Mouse (Mus musculus) 3T3-L1 (cell line): Measurements from ENCODE around the gene 1700020D05Rik.
A peak's percentile ranks its signal among the peaks of the same experiment; 100 is the strongest.

Experiments used
- DNase-seq: peaks from one replicate; pipeline ENCODE4 v3.0.0-alpha.2; 2015; ENCODE audit warnings: low read depth, low spot score

The 1700020D05Rik gene

DNA sequence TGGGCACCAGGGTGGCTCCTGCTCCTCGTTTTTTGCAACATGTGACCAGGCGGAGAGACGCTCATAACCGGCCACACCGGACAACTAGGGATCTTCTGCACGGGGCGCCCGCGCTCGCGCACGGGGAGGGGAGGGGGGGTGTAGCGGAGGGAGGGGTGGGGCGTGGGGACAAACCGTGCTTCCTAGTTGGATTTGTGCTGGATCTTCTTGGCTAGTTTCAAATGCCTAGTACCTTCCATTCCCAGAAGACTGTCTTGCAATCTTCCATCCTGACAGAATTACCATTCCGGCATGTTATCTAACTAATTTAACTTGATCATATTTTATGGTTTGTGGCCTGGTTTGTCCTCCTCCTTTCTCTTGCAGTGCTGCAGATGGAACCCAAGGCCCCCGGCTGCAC lies at the start of gene 1700020D05Rik:
Gene 1700020D05Rik, minus strand, starts transcription at position 101 of the 400 bp plus-strand sequence.
- no peak for DNase-seq

DNA sequence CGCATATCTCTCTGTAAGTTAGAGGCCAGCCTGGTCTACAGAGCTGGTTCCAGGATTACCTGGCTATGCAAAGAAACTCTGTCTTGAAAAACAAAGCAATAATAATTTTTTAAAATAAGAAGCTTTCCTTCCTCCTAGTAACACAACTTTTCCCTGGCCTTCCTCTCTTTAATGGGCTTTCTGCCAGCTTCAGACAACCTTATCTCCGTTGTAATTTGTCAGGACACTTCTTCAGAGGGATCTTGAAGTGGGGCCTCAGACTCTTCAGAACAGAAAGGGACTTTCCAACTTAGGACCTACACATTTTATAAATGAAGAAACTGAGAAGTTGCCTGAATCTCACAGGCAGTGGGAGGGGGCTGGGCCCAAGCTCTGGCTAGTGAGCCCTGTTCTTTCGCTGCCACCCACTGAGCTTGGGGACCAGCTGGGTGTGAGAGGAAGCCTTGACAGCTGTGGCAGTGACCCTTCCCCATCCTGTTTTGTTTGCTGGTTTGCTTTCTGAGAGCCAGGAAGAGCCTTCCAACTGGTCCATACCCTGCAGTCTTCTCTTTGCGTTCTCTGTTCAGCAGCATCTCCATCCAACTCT lies 44.0 kb upstream of the 1700020D05Rik start:
- DNase-seq: no peak

DNA sequence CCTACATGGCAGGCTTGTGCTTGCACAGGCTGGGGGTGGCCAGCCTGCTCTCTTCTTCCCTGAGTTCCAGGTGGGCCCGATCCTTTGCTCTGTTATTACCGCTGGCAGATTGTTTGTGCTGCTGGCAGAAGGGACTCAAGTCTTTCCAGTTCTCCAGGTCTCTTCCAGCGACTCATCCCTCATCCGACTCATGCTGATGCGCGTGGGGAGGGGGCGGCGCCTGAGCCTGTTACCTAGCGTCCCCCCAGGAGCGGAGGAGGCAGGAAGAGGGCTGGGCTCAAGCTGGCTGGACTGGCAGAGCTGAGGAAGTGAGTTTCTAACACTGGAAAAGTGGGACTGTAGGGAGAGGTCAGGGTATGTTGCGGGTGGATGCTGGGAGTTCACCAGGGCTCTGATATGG lies 40.4 kb upstream of the 1700020D05Rik start:
- peak; percentile 63 for DNase-seq

DNA sequence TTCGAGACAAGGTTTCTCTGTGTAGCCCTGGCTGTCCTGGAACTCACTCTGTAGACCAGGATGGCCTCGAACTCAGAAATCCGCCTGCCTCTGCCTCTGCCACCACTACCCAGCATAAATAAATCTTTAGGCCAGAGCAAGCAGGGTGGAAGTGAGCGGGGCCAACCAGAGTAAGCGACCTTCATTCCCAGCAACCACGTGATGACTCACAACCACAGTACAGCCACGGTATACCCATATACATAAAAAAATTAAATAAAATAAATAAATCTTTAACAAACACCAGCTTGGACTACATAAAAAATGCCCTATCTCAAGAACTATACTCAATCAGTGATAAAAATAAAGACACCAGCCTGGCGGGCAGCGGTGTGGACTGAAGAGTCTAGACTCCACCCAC lies 39.8 kb upstream of the 1700020D05Rik start:
- peak; percentile 76 for DNase-seq

DNA sequence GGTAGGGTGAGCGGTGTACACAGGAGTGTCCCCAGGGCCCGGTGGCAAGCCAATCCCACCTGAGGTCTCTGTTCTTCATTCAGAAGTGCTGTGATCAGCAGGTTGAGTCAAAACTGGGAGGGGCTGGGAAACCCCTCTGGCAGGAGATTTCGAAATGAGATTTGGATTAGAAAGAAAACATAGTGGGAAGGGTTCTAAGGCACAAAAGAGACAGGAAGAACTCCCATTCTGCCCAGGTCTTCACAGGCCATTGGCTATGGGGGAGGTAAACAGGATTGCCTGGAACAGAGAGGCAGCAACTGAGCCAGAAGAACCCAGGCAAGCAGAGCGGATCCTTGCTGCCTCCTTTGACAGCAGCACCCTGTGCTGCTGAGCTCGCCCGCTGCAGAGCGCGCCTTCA lies 35.2 kb upstream of the 1700020D05Rik start:
- DNase-seq: no peak

DNA sequence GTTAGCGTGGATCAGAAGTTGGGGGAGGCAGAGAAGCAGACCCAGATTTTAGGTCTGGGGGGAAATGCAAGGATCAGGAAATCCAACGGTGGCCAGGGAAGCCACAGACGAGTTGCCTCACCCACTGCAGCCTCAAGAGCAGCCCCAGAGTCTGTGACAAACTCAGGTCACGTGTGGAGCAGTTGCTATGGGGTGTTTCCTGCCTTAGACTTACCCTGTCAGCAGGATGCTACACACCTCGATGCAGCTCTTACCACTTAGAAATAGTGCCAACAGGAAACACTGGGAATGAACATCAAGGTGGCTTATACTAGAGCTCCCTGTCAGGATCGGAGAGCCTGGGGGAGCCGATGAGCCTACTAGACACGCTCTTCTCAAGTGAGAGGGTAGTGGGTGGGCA lies 28.9 kb upstream of the 1700020D05Rik start:
- no peak for DNase-seq

DNA sequence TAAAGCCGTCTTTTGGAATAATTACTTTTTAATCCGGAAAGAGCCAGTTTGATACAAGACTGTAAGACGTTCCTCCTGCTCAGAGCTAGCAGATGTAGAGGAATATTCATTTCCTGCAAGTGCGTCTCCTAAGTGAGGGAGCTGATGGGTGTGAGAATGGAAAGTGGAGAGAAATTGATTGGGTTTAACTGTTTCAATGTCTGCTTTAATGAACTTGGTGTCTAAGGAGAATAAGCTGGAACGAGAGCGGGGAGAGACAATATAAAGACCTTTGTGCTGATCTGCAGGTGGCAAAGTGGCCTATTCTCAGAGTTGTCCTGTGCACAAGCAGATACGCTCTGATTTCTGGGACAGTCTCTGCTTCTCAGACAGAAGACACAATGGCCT lies 26.5 kb upstream of the 1700020D05Rik start:
- no peak for DNase-seq

DNA sequence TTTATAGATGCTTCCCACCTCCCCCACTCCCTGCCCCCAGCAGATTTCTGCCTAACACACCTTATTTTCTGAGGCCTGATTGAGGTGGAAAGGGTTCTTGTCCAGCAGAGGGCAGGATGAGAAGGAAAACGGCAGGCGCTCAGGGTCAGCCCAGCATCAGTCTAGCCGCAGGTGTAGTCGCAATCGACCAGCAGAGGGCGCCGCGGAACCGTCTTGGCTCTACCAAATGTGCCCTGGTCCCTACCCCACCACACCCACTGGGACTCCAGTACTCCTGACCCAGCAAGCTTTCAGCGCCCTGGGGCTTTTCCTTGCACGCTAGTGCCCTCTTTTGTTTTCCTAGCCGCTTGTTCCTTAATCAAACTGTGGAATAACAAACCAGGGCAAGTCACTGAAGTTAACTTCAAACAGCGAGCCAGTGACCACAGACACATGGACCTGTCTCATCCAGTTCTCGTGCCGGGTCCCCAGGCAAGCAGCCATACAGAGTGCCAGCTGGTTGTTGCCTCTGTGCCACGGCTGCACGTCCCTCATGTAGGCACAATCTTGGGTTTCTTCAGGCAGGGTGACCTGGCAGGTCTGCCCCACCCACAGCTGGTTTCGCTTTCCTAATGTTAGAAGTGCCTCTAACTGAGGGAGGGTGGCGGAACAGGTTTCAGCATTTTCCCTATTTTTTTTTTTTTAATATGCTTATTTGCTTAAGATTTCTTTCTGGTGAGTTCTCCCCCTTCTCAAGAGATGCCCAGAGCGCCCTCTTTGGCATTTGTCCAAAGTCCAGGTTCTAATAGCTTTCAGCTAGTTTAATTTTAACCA lies 25.9 kb upstream of the 1700020D05Rik start:
- DNase-seq: peak; percentile 99

DNA sequence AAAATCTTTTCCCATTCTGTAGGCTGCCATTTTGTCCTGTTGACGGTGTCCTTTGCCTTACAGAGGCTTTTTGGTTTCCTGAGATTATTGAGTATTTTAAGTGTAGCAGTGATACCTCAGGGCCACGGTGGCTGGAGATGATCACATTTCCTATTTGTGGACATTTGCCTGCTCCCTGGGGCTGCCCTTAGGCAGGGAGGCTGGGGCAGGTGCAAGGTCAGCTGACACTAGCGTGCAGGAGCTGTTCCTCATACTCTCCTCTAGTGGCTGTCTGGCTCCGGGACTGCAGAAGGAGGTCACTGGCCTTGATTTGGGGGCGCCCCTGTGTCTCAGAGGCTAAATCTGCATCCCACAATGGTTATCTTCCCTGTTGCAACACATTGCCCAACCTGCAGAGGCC lies 21.6 kb upstream of the 1700020D05Rik start:
- no peak for DNase-seq

DNA sequence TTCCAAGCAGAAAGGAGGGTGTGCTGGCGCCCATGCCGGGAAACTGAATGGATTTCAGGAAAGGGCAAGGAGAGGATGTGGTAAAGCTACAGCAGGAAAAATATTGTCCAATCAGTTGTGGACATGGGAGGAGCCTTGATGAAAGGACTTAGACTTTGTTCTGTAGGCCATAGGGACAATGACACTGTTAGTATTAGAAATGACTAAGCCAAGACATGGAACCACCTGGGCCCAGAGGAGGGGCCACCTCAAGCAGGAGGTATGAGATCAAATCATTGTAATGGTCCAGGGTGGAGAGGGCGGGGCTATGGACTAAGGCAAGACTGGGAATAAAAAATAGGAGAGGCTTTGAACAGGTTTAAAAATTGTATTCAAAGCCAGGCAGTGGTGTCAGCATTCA lies 15.1 kb upstream of the 1700020D05Rik start:
- DNase-seq: no peak

DNA sequence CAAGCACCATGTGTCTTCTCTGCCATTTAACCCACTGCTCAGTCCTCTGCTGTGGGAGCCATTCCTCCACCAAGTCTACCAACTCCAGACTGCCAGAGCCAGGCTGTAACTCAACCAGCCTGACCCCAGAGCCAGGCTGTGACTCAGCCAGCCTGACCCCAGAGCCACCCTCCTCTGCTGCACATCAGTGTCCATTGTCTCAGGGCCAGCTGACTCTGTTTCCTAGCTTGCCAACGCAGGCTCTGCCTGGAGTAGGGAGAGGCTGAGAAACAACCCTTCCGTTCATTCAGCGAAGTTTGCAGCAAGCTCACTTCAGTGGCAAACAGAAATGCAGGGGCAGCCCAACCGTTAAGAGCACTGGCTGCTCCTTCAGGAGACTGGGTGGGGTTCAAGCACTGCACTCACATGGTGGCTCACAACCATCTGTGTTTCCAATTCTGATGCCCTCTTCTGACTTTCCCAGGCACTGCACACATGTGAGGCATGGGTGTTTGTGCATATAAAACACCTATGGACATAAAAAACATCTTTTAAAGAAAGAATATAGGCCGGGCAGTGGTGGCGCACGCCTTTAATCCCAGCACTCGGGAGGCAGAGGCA lies 13.4 kb upstream of the 1700020D05Rik start:
- DNase-seq: peak; percentile 55

DNA sequence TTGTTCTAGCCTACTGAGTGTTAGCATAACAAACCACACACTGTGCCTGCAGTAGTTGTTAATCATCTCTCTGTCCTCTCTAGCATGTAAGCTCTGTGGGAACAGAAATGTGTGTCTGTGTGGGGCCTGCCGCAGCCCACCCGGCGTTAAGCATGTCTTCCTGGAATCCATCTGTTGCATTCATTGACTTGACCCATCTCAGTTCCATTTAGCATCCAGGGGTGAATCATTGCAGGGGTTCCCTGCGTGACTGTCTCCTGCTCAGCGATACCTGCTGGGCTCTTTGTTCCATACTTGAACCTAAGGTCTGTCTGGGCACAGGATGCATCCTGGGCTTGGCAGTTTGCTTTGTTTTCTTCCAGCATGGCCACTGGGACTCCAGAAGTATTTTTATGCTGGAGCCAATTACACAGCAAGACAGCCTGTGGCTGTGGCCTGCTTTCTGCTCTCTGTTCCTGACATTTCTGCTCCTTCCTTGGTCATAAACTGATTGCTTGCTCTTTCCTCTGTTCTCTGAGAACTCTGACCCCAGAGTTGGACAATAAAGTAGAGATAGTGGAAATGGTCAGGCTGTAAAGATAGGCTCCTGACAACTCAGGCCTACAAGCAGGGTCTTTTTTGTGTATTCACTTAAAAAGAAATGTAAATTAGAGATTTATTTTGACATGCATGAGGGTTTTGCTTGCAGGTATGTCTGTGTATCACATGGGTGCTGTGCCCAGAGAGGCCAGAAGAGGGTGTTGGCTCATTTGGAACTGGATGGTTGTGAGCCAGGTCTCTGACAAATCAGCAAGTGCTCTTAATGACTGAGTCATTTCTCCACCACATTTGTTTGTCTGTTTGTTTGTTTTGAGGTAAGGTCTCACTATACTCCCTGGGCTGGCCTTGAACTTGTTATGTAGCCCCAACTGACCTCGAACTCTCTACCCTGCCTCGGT lies 12.5 kb upstream of the 1700020D05Rik start:
- no peak for DNase-seq

DNA sequence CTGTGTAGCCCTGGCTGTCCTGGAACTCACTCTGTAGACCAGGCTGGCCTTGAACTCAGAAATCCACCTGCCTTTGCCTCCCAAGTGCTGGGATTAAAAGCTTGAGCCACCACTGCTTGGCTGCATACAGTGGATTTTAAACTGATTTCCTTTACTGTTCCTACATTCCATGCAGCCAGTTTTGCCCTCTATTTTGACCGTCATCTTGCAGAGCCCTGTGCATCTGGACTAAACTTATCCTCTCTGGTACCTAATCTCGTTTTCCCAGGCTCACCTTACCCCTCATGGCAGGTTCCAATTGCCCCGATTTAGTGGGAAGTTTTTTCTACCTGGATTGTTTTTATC lies 9.4 kb upstream of the 1700020D05Rik start:
- DNase-seq: no peak

DNA sequence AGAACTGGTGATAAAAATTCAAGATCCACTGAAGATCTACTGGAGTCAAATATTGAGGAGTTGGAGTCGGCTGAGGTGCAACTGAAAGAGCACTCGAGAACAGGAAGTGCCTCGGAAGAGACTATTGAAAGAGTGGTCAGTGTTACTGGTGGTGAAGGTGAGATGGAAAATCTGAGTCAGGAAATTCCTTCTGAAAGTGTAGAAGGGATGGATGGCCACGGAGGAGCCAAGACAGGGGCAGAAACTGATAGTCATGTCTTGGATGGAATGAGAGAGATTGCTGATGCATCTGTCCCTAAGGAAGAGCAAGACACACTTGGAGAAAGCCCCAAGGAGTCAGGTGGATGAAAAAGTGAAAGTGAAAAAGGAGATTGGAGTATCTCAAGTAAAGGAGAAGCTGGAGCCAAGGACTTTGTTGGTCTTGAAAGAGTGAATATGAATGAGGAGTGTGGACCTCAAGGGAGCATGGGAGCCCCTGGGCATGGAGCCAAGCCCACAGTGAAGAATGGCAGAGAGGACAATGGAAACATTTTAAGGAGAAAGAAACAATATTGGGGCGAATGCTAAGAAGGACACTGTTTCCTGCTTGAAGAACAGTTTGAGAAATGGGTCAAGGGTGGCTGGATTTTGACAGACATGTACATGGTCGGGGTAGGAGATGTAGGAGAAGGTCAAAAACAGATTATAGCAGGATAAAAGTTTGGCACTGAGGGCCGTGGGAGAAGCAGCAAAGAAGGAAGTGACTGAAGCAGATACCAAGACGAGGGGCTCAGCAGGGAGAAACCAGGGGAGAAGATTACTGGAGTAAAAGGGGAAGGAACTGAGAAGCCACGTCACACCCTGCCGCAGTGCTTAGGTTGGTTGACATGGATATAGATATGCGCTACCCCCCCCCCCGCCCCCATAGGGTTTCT lies 8.8 kb upstream of the 1700020D05Rik start:
- DNase-seq: no peak

DNA sequence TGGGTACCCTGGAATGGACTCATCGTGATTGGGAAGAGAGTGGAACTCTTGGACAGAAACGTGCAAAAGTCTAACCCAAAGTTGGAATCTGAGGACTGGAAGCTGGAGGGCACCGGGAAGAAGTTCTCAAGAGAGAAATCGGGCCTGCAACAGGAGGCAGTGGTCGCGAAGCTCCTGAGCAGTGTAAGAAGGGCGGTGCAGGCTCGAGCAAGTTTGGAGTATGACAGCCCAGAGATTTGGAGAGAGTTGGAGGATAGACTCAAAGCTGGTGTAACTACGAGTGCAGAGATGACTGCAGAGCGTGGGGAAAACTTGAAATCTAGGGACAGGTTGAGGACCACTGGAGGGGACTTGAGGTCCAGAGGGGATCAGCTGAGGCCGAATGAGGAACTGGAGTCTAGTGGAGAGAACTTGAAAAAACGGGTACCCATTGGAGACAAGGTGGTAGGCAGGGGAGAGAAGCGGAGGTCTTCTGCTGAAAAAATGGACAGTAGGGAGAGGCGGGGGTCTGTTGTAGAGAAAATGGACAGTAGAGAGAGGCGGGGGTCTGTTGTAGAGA lies 7.6 kb upstream of the 1700020D05Rik start:
- no peak for DNase-seq

DNA sequence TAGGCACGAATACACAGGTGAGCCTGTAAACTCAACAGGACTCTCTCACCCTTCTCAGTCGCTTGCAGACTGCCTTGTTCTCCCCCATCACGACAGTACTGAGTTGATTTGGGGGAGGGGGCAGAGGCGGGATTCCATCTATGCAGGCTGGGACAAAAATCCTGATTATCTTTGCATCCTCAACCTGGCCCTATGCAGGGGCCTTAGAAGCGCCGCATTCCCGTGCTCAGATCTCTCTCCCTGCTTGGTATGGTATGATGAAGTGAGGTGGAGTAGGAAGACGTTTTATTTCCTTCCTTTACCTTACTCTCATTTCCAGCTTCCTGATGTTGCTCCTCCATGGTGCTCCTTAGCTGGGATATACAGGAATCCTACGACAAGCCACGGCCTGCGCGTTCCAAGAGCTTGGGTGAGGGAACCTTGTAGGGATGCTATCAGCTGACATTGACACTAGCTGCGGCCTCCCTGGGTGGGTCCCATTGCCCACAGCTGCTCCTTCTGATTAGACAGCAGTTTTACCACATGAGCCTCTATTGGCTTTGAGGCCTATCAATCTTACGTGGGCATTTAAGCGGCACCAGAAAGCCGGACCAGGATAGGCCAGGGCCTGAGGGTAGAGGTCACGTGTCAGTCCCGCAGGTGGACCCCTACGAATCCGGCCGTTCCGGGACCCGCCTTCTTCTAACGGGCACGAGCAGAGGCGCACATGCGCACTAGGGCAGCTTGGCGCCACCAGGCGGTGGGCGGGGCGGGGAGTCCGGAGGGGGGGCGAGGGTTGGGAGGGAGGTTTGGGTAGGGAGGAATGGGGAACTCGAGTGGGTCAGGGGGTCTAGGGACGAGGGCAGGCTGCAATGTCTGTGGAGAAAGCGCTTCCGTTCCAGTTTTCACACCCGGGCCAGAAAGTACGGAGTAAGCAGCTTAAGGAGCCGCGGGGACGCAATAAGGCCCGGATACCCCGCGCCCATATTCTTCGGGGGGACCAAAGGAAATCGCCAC lies 6.7 kb upstream of the 1700020D05Rik start, which contains the start of gene Snx32:
Gene Snx32, minus strand, starts transcription at position 508 of the 996 bp plus-strand sequence.
- no peak for DNase-seq

DNA sequence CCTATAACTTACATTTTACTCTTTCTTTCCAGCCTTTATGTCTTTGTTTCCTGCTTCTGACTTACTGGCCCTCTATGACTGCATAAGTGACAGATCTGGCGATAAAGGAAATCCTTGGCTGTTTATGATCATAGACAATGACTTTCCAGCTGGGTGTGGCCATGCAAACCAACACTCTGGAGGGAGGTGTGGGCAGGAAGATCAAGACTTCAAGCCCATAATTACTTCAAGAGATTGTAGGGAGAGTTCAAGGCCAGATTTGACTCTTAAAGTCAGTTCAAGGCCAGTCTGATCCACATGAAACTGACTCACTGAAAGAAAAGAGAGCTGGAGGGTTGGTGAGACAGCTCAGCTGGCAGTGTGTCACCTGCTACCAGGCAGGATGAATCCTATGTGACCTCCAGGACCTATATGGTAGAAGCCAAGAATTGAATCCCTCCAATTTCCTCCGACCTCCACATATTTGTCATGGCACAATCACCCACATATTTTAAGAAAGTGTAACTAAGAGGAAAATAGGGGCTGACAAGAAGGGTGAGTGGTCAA lies 3.2 kb downstream of the 1700020D05Rik start:
- no peak for DNase-seq

DNA sequence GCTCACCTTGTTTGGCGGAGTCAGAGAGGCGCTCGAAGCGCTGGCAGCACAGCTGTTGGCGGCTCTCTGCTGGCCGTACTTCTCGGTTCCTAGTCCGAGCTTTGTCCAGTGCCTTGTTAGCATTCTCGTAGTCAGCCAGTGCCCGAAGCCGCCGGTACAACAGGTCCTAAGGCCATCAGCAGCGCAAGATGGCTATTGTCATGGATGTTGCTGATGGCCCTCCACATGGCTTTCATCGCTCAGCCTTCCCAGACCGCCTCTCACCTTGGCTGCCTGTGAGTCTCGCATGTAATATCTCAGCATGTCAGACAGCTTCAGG lies 7.6 kb downstream of the 1700020D05Rik start:
- DNase-seq: no peak
